Mouse (Mus musculus): ENCODE measurements around the gene Foxo3. TPM values are rescaled to one million over a fixed set of nuclear protein-coding genes. Genes with fewer than 3 reads are reported as not detected.

Gene Foxo3
- polyA plus RNA-seq, 1 experiment from 2014 or later = 7.1 TPM

DNA sequence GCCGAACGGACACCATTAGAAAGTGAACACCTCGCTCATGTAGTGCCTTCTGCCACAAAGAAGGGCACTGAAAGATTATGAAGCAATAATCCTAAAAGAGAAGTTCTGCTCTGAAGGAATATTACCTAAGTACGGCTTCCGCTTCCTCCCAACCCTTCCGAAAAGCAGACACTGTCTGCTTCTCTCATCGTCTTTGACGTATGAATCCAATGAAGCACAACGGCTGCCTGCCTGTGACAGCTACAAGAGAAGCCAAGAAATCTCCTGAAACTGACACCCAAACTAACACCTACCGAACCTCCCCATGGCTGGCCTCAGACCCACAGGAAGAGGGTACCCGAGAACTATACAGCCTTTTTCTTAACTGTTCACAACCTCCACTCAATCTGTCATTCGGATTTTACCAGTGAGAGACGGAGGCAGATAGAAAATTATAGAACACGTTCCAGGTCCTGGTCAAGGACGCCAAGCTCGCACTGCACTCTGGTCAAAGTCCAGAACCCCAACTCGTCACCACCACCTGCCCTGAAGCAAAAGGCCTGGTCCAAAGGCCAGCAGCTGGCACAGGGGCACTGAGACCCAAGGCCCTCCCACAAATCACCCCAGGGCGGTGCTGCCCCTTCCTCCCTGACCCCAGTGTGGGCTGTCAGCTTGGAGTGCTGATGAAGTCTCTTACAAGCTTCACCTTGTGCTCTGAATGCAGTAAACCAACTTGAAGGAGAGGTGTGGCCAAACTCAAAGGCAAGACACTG is 51.2 kb downstream of the Foxo3 start:
- WGBS = 87% methylated on average over 18 of the region's 18 CpGs
- Histone ChIP-seq H3K9me3 (ENCODE audit: control insufficient read depth, low read length) (no peaks in the 10 kb centered on the region), H3K4me1 (ENCODE audit: control insufficient read depth in 2 of 2, insufficient read depth in 2 of 2, low read length in 2 of 2) (peaks cover 2 to 27% of the 10 kb centered on the region in 2 experiments; a peak in 3 of 4 replicates), H3K27me3 (ENCODE audit: control insufficient read depth, insufficient read depth, low read length) (no peaks in the 10 kb centered on the region), H3K9ac (ENCODE audit: low read length) (no peak overlapping the region), H3K27ac (replicated peaks in 1 of 2; ENCODE audit: control insufficient read depth in 1 of 2, insufficient read depth in 1 of 2, low read depth in 2 of 2, low read length in 2 of 2) (no peak overlapping the region), H3K4me2 (ENCODE audit: low read length) (no peak overlapping the region), H3K4me3 (ENCODE audit: control insufficient read depth in 1 of 2, insufficient read depth in 1 of 2, low read depth in 1 of 2, low read length in 2 of 2) (no peak overlapping the region), H3K36me3 (ENCODE audit: control insufficient read depth, insufficient read depth, low read length) (0 out of 2 replicates have a peak, but pooled peaks cover 7% of the 10 kb centered on the region)
- ATAC-seq (ENCODE audit: insufficient number of reproducible peaks, insufficient read depth, low FRiP score, low read depth) = no peak

DNA sequence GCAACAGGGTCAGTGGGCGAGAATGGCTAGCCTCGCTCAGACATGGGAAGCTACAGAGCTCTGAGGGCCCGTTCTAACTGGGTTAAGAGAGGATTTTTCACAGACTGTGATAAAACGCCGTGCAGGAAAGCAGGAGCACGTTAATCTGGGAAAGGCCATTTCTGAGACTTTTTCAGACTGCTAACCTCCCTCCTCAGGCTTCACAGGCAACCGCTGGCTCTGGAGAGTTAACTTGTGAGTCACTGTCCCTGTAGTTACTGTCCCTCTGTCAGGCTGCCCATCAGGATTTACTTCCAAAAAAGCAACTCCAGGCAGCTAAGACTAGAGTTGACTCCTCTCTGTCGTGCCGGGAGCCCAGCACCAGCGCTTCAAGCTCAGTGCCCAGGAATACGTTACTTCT is 54.6 kb downstream of the Foxo3 start:
- no peak for ATAC-seq (ENCODE audit: insufficient number of reproducible peaks, insufficient read depth, low FRiP score, low read depth)
- Histone ChIP-seq H3K4me2 (ENCODE audit: low read length) (no peak overlapping the region), H3K36me3 (ENCODE audit: control insufficient read depth, insufficient read depth, low read length) (0 out of 2 replicates have a peak, but pooled peaks cover 8% of the 10 kb centered on the region), H3K27ac (replicated peaks in 1 of 2; ENCODE audit: control insufficient read depth in 1 of 2, insufficient read depth in 1 of 2, low read depth in 2 of 2, low read length in 2 of 2) (no peak overlapping the region), H3K27me3 (ENCODE audit: control insufficient read depth, insufficient read depth, low read length) (no peaks in the 10 kb centered on the region), H3K9ac (ENCODE audit: low read length) (no peak overlapping the region), H3K4me3 (ENCODE audit: control insufficient read depth in 1 of 2, insufficient read depth in 1 of 2, low read depth in 1 of 2, low read length in 2 of 2) (no peak overlapping the region), H3K9me3 (ENCODE audit: control insufficient read depth, low read length) (no peaks in the 10 kb centered on the region), H3K4me1 (ENCODE audit: control insufficient read depth in 2 of 2, insufficient read depth in 2 of 2, low read length in 2 of 2) (peaks cover 6 to 28% of the 10 kb centered on the region in 2 experiments; a peak in 2 of 4 replicates)
- WGBS = 70% methylated on average over 11 of the region's 11 CpGs

DNA sequence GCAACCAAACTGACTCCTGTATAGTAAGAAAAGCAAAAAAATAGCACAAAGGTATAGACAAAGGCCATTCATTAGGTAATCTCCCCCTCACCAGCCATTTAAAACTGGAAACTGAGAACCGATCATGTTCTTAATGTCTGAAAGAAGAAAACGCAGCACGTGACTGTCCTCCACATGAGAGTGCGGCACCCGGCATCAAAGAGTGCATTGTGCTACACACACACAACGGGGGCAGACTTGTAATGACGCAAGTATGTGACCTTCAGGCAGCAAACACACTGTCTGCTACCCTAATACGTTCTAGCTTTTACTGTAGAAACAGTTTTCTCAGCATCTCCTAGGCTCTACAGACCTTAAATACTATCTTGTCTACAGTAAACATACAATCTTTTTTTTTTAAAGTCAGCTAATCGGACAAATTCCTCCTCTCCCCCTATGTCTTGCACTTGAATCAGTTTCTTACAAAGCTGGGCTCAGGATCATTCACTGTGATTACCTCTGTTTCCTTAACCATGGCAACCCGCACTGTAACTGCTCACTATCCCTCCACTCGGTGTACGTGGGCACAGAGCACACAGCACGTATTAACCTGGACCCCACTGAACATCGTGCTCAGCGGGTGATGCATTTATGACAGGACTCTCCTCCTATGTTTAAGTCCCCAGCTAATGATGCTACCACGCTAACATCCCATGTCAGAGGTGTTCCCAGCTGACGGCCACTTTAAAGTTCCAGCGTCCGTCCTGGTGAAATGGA is 55.2 kb downstream of the Foxo3 start:
- no peak for ATAC-seq (ENCODE audit: insufficient number of reproducible peaks, insufficient read depth, low FRiP score, low read depth)
- H3K4me1 ChIP-seq (ENCODE audit: control insufficient read depth in 2 of 2, insufficient read depth in 2 of 2, low read length in 2 of 2) = peaks cover 6 to 31% of the 10 kb centered on the region in 2 experiments; a peak in 2 of 4 replicates
- 77% methylated on average over 19 of the region's 19 CpGs for WGBS

DNA sequence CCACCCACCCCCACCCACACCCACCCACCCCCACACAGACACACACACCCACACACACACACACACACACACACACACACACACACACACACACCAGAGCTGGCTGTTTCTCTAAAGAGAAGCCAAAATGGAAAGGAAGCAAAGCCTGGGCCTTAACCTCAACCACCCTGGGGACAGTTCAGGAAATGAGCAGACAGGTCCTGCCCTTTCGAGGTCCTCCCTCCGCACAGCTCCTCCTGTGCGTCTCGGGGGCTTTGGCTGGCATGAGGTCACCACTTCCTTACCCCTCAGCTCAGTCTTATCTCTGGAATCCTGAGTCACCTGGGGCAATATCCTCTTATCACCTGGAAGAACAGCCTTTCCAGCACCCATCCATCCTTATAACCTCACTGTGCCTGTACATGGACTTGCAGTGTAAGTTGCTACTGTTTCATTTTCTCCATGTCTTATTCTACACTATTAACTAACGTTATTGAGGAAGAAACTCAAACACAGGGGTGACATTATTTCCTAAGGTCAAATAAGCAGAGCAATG is 56.1 kb downstream of the Foxo3 start:
- no peak overlapping the region for H3K9ac ChIP-seq (ENCODE audit: low read length)
- H3K27ac ChIP-seq (replicated peaks in 1 of 2; ENCODE audit: control insufficient read depth in 1 of 2, insufficient read depth in 1 of 2, low read depth in 2 of 2, low read length in 2 of 2) = no peak overlapping the region
- H3K4me3 ChIP-seq (ENCODE audit: control insufficient read depth in 1 of 2, insufficient read depth in 1 of 2, low read depth in 1 of 2, low read length in 2 of 2) = no peak overlapping the region
- 50% methylated on average over 5 of the region's 5 CpGs for WGBS
- H3K36me3 ChIP-seq (ENCODE audit: control insufficient read depth, insufficient read depth, low read length) = 0 out of 2 replicates have a peak, but pooled peaks cover 2% of the 10 kb centered on the region
- no peaks in the 10 kb centered on the region for H3K27me3 ChIP-seq (ENCODE audit: control insufficient read depth, insufficient read depth, low read length)
- no peaks in the 10 kb centered on the region for H3K9me3 ChIP-seq (ENCODE audit: control insufficient read depth, low read length)
- ATAC-seq (ENCODE audit: insufficient number of reproducible peaks, insufficient read depth, low FRiP score, low read depth) = no peak
- peaks cover 6 to 31% of the 10 kb centered on the region in 2 experiments; a peak in 2 of 4 replicates for H3K4me1 ChIP-seq (ENCODE audit: control insufficient read depth in 2 of 2, insufficient read depth in 2 of 2, low read length in 2 of 2)
- no peak overlapping the region for H3K4me2 ChIP-seq (ENCODE audit: low read length)

More for the DNA sequence above, 55.2 kb downstream of the Foxo3 start:
- Histone ChIP-seq H3K27ac (replicated peaks in 1 of 2; ENCODE audit: control insufficient read depth in 1 of 2, insufficient read depth in 1 of 2, low read depth in 2 of 2, low read length in 2 of 2) (no peak overlapping the region), H3K27me3 (ENCODE audit: control insufficient read depth, insufficient read depth, low read length) (no peaks in the 10 kb centered on the region), H3K9me3 (ENCODE audit: control insufficient read depth, low read length) (no peaks in the 10 kb centered on the region), H3K9ac (ENCODE audit: low read length) (no peak overlapping the region), H3K4me2 (ENCODE audit: low read length) (no peak overlapping the region), H3K36me3 (ENCODE audit: control insufficient read depth, insufficient read depth, low read length) (0 out of 2 replicates have a peak, but pooled peaks cover 4% of the 10 kb centered on the region), H3K4me3 (ENCODE audit: control insufficient read depth in 1 of 2, insufficient read depth in 1 of 2, low read depth in 1 of 2, low read length in 2 of 2) (no peak overlapping the region)

DNA sequence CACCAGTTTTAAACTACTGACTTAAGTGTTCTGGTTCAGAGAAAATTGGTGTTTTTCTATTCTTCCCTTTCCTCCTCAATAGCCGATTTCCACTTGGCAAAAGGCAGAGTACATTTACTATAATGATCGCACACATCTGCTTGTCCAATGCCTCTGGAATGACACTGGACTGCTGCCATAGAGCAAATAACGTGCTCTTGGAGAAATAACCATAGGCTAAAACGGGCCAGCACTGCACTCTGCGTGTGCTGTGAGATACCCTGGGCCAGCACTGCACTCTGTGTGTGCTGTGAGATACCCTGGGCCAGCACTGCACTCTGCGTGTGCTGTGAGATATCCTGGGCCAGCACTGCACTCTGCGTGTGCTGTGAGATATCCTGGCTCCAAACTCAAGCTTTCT is 65.1 kb downstream of the Foxo3 start:
- no peak for ATAC-seq (ENCODE audit: insufficient number of reproducible peaks, insufficient read depth, low FRiP score, low read depth)
- H3K27ac ChIP-seq (replicated peaks in 1 of 2; ENCODE audit: control insufficient read depth in 1 of 2, insufficient read depth in 1 of 2, low read depth in 2 of 2, low read length in 2 of 2) = no peak overlapping the region

DNA sequence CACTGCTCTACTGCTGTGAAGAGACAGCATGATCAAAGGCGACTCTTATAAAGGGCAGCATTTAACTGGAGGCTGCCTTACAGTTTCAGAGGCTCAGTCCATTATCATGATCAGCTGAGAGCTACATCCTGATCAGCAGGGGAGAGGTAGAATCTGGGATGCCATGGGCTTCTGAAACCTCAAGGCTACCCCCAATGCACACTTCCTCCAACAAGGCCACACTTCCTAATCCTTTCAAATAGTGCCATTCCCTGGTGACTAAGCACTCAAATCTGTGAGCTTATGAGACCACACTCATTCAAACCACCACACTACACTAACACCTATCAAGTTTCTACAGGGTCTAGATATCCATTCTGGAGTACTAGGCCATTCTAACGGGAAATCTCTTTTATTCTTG is 65.9 kb downstream of the Foxo3 start:
- H3K4me3 ChIP-seq (ENCODE audit: control insufficient read depth in 1 of 2, insufficient read depth in 1 of 2, low read depth in 1 of 2, low read length in 2 of 2) = no peak overlapping the region
- H3K9me3 ChIP-seq (ENCODE audit: control insufficient read depth, low read length) = no peaks in the 10 kb centered on the region
- H3K27me3 ChIP-seq (ENCODE audit: control insufficient read depth, insufficient read depth, low read length) = no peaks in the 10 kb centered on the region
- peaks cover 8 to 9% of the 10 kb centered on the region in 2 experiments for H3K4me1 ChIP-seq (ENCODE audit: control insufficient read depth in 2 of 2, insufficient read depth in 2 of 2, low read length in 2 of 2)
- no peak overlapping the region for H3K9ac ChIP-seq (ENCODE audit: low read length)
- H3K36me3 ChIP-seq (ENCODE audit: control insufficient read depth, insufficient read depth, low read length) = 0 out of 2 replicates have a peak, but pooled peaks cover 3% of the 10 kb centered on the region
- 71% methylated on average over 2 of the region's 2 CpGs for WGBS
- H3K27ac ChIP-seq (replicated peaks in 1 of 2; ENCODE audit: control insufficient read depth in 1 of 2, insufficient read depth in 1 of 2, low read depth in 2 of 2, low read length in 2 of 2) = no peak overlapping the region
- H3K4me2 ChIP-seq (ENCODE audit: low read length) = no peak overlapping the region
- no peak for ATAC-seq (ENCODE audit: insufficient number of reproducible peaks, insufficient read depth, low FRiP score, low read depth)

More for the DNA sequence above, 65.1 kb downstream of the Foxo3 start:
- Histone ChIP-seq H3K27me3 (ENCODE audit: control insufficient read depth, insufficient read depth, low read length) (no peaks in the 10 kb centered on the region), H3K36me3 (ENCODE audit: control insufficient read depth, insufficient read depth, low read length) (0 out of 2 replicates have a peak, but pooled peaks cover 3% of the 10 kb centered on the region), H3K4me2 (ENCODE audit: low read length) (no peak overlapping the region), H3K9me3 (ENCODE audit: control insufficient read depth, low read length) (no peaks in the 10 kb centered on the region), H3K9ac (ENCODE audit: low read length) (no peak overlapping the region), H3K4me3 (ENCODE audit: control insufficient read depth in 1 of 2, insufficient read depth in 1 of 2, low read depth in 1 of 2, low read length in 2 of 2) (no peak overlapping the region), H3K4me1 (ENCODE audit: control insufficient read depth in 2 of 2, insufficient read depth in 2 of 2, low read length in 2 of 2) (peaks cover 7 to 8% of the 10 kb centered on the region in 2 experiments; a peak in 3 of 4 replicates)
- 69% methylated on average over 7 of the region's 7 CpGs for WGBS

DNA sequence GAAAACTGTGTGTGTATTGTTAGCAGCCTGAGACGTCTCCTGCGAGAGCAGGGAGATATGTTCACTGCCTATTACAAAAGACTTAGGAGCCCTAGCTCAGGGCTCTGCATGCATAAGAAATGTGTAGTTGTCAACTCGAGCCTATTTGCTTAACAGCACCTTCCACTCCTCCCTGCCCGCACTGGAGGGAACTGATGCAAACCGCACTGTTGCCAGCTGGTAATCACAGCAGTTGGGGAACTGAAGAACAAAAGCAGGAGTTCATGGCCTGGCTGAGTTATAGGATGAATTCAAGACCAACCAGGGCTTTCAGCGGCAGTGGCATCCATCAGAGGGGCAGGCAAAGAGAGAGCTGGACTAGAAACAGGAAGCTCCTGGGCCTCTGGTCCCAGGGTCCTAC is 66.7 kb downstream of the Foxo3 start:
- no peak overlapping the region for H3K4me2 ChIP-seq (ENCODE audit: low read length)
- H3K9me3 ChIP-seq (ENCODE audit: control insufficient read depth, low read length) = no peaks in the 10 kb centered on the region
- ATAC-seq (ENCODE audit: insufficient number of reproducible peaks, insufficient read depth, low FRiP score, low read depth) = no peak
- peaks cover 13 to 17% of the 10 kb centered on the region in 2 experiments for H3K4me1 ChIP-seq (ENCODE audit: control insufficient read depth in 2 of 2, insufficient read depth in 2 of 2, low read length in 2 of 2)
- H3K27ac ChIP-seq (replicated peaks in 1 of 2; ENCODE audit: control insufficient read depth in 1 of 2, insufficient read depth in 1 of 2, low read depth in 2 of 2, low read length in 2 of 2) = no peak overlapping the region
- 75% methylated on average over 6 of the region's 6 CpGs for WGBS
- no peak overlapping the region for H3K4me3 ChIP-seq (ENCODE audit: control insufficient read depth in 1 of 2, insufficient read depth in 1 of 2, low read depth in 1 of 2, low read length in 2 of 2)
- 0 out of 2 replicates have a peak, but pooled peaks cover 3% of the 10 kb centered on the region for H3K36me3 ChIP-seq (ENCODE audit: control insufficient read depth, insufficient read depth, low read length)
- H3K9ac ChIP-seq (ENCODE audit: low read length) = no peak overlapping the region
- H3K27me3 ChIP-seq (ENCODE audit: control insufficient read depth, insufficient read depth, low read length) = no peaks in the 10 kb centered on the region

Data from heart, embryonic 14.5 days (tissue).